20 mouse cellular contexts compared by ENCODE assay signal in the genomic region with DNA sequence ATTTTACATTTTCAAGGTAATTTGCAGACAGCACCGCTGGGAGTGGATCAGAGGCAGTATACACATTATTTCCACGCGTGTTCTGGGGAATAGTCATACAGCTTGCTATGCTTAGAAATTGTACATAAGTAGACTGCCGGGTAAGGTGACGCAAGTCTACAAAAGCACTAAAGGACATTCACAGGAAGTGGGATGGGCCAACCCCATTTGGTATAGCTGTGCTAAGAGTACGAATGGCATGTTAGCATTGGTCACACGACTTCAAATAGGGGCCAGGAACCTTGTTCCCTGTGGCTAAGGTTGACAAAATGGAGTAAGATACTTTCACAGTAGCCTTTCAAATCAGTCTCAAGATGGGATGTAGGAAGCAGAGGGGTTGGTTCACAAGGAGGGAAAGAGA. TPM values are rescaled to one million over a fixed set of nuclear protein-coding genes. Genes with fewer than 3 reads are reported as not detected.
DNase-seq lines count a peak whose midpoint lies in the region; ATAC-seq and TF ChIP-seq lines count a peak whose summit lies in the region.
"Had no signal": no experiment of that assay in that cellular context is flagged by ENCODE, and none has a peak within 500 bp of the region (broad histone marks: within the 10 kb centered on the region; RNA-seq: fewer than 3 reads in every experiment).

No protein-coding gene starts in this region.

- intact Hi-C loops in left cerebral cortex, adult 2 months (cut with DNase I) = no loop called here

- TF ChIP-seq CTCF in left cerebral cortex, adult 2 months (IDR thresholded peaks at IDR 0.05) = no peak

- ATAC-seq in granulocyte monocyte progenitor cell, adult 5-6 weeks (replicated peaks; ENCODE audit: poor library complexity, severe bottlenecking) = peak; percentile 56
- ATAC-seq: forebrain, embryonic 15.5 days; hindbrain, postnatal 0 days had no signal

- DNase-seq in thymus, postnatal 0 days (ENCODE audit: low spot score) = peak; percentile 37
- DNase-seq in thymus, postnatal 10 days (ENCODE audit: low spot score in 2 of 2) = no peak
- peak; percentile 73 for DNase-seq in CD4-positive, CD25-positive, alpha-beta regulatory T cell, adult 2 months (ENCODE audit: low read depth, low spot score)
- DNase-seq in naive thymus-derived CD4-positive, alpha-beta T cell, adult 2 months (ENCODE audit: low read depth) = peak; percentile 73
- no peak for DNase-seq in heart, postnatal 4 days
- no peak for DNase-seq in left cerebral cortex, adult 2 months (ENCODE audit: extremely low spot score in 1 of 2, low spot score in 2 of 2)
- DNase-seq: adrenal gland, postnatal 14 days; cerebellum, adult 18-20 months; cerebellum, postnatal 10 days; embryo, embryonic 11 days; gastrocnemius, postnatal 36 days; heart, adult 18-20 months; heart, postnatal 10 days had no signal

- no peak overlapping the region for H3K27ac ChIP-seq in left cerebral cortex, adult 2 months
- H3K27ac ChIP-seq: embryonic facial prominence, embryonic 12.5 days; forebrain, embryonic 15.5 days; heart, embryonic 10.5 days; hindbrain, embryonic 13.5 days; hindbrain, postnatal 0 days had no signal

- no peak overlapping the region for H3K4me3 ChIP-seq in left cerebral cortex, adult 2 months
- H3K4me3 ChIP-seq: embryonic facial prominence, embryonic 12.5 days; forebrain, embryonic 15.5 days; heart, embryonic 10.5 days; hindbrain, embryonic 13.5 days had no signal

RNA-seq across cellular contexts. Expression of a gene that starts 4.4 kb away (rescaled TPM):
- 8.1 and 8.8 TPM in 2 replicates for polyA plus RNA-seq in thymus, postnatal 0 days (2015; fragmentation: Nextera tagmentation; extraction: Ambion mirVana)
- not detected in 2 replicates for total RNA-seq in granulocyte monocyte progenitor cell, adult 5-6 weeks (2014; fragmentation: Nextera tagmentation)
- total RNA-seq in granulocyte monocyte progenitor cell, adult 5-6 weeks (2017) = not detected in 2 replicates
- 10 to 100 TPM; 76.4 to 79.6 TPM for total RNA-seq in heart, postnatal 4 days (2021)
- 10 to 100 TPM; 32.9 to 34.4 TPM for total RNA-seq in left cerebral cortex, adult 2 months (2021)
- total RNA-seq: hematopoietic stem cell, adult 5-6 weeks had no signal

RNA-seq across cellular contexts. Expression of a gene that starts 19.9 kb away (rescaled TPM):
- 37.4 and 41.4 TPM in 2 replicates for polyA plus RNA-seq in thymus, postnatal 0 days (2015; fragmentation: Nextera tagmentation; extraction: Ambion mirVana)
- 17.6 and 20.6 TPM in 2 replicates for total RNA-seq in granulocyte monocyte progenitor cell, adult 5-6 weeks (2014; fragmentation: Nextera tagmentation)
- 20.0 and 27.8 TPM in 2 replicates for total RNA-seq in granulocyte monocyte progenitor cell, adult 5-6 weeks (2017)
- total RNA-seq in heart, postnatal 4 days (2021) = 10 to 100 TPM; 50.5 to 53.0 TPM
- total RNA-seq in left cerebral cortex, adult 2 months (2021) = 10 to 100 TPM; 41.9 to 46.7 TPM

Comparison
In these comparisons a context has a peak if more than half of its experiments do, and no peak if none do; other contexts are left out.
1. DNase-seq: peak in thymus, postnatal 0 days (single experiment), CD4-positive, CD25-positive, alpha-beta regulatory T cell, adult 2 months (single experiment) and naive thymus-derived CD4-positive, alpha-beta T cell, adult 2 months (single experiment); none in thymus, postnatal 10 days (0 of 2), heart, postnatal 4 days (single experiment) and left cerebral cortex, adult 2 months (0 of 2).
2. RNA of a gene that starts 4.4 kb away (total RNA-seq): 76.4 to 79.6 TPM in heart, postnatal 4 days and 32.9 to 34.4 TPM in left cerebral cortex, adult 2 months; not detected in granulocyte monocyte progenitor cell, adult 5-6 weeks; every median in the first group is over 10 times any median in the second.